Mouse (Mus musculus) retina, adult 2 months (tissue): ENCODE measurements around the gene Il12rb1.
"Not testable (repeated sequence)": the region's sequence is repeated elsewhere in the genome, so short reads cannot be mapped to it uniquely, and the experiment has no call there.

ENCODE experiments used
- DNase-seq: peaks from one replicate; pipeline ENCODE4 v3.0.0-alpha.2; 2012; ENCODE audit warnings: low read depth, low spot score

The Il12rb1 gene

GRCm38 (mm10) chr8:70800648-70801047, 7.6 kb upstream of the Il12rb1 start:
- no peak for DNase-seq

- no peak for DNase-seq
These were observed 7.1 kb upstream of the Il12rb1 start for GRCm38 (mm10) chr8:70801156-70801555.

GRCm38 (mm10) chr8:70801830-70802229, 6.4 kb upstream of the Il12rb1 start:
- DNase-seq, result no peak

- DNase-seq, result no peak
These were observed 5.3 kb upstream of the Il12rb1 start for GRCm38 (mm10) chr8:70802786-70803510.

GRCm38 (mm10) chr8:70803761-70804480, 4.3 kb upstream of the Il12rb1 start:
- DNase-seq, result no peak

- DNase-seq, result peak; percentile 55
These were observed 3.6 kb upstream of the Il12rb1 start, which contains the start of gene Mast3 for GRCm38 (mm10) chr8:70804481-70805206. TSS of gene Mast3 (minus strand) at chr8:70805054.

GRCm38 (mm10) chr8:70806541-70806940, 1.7 kb upstream of the Il12rb1 start:
- DNase-seq, result no peak

GRCm38 (mm10) chr8:70807304-70807703, 945 bp upstream of the Il12rb1 start:
- no peak for DNase-seq

GRCm38 (mm10) chr8:70808955-70809701, 879 bp downstream of the Il12rb1 start:
- DNase-seq, result no peak

- DNase-seq, result no peak
These were observed 2.9 kb downstream of the Il12rb1 start for GRCm38 (mm10) chr8:70810962-70811680.

- DNase-seq, result no peak
These were observed 3.8 kb downstream of the Il12rb1 start for GRCm38 (mm10) chr8:70812055-70812454.

- no peak for DNase-seq
These were observed 4.6 kb downstream of the Il12rb1 start for GRCm38 (mm10) chr8:70812885-70813284.

GRCm38 (mm10) chr8:70816679-70817078, 8.4 kb downstream of the Il12rb1 start:
- DNase-seq, result no peak

GRCm38 (mm10) chr8:70820101-70820935, 12.1 kb downstream of the Il12rb1 start:
- no peak for DNase-seq

GRCm38 (mm10) chr8:70821399-70821962, 13.2 kb downstream of the Il12rb1 start:
- DNase-seq, result no peak

- no peak for DNase-seq
These were observed 13.7 kb downstream of the Il12rb1 start for GRCm38 (mm10) chr8:70821992-70822391.

GRCm38 (mm10) chr8:70822594-70822993, 14.3 kb downstream of the Il12rb1 start:
- not testable (repeated sequence) for DNase-seq

- DNase-seq, result no peak
These were observed 15.6 kb downstream of the Il12rb1 start for GRCm38 (mm10) chr8:70823802-70824201.

- DNase-seq, result no peak
These were observed 17.6 kb downstream of the Il12rb1 start for GRCm38 (mm10) chr8:70825816-70826215.

GRCm38 (mm10) chr8:70827010-70827409, 18.8 kb downstream of the Il12rb1 start:
- no peak for DNase-seq
